ENCODE assay signal across 8 mouse cellular contexts in the genomic region with DNA sequence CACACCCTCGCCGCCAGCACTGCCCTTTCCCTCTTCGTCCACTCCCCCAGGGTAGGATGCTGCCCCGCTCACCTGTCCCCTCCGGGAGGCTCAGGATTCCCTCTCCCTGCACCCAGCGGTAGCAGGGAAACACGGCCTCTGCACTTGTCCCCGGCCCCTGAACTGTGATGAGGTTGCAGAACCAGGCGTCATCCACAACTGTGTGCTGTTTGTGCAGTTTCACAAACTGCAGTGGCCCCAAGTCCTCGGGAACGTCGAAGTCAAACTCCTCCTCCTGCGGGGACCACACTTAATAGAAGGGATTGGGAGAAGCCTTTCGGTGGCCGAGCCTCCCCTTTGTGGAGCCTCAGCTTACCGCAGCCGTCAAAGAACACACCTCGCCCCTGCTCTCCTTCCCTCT. TPM values are rescaled to one million over a fixed set of nuclear protein-coding genes. Genes with fewer than 3 reads are reported as not detected.
DNase-seq lines count a peak whose midpoint lies in the region; ATAC-seq and TF ChIP-seq lines count a peak whose summit lies in the region.

No protein-coding gene starts in this region.

- no peaks in the 10 kb centered on the region for H3K9me3 ChIP-seq in forebrain, embryonic 14.5 days (replicated peaks; ENCODE audit: control insufficient read depth, low read length)
- H3K9me3 ChIP-seq in limb, embryonic 14.5 days (ENCODE audit: control insufficient read depth, low read length): no peaks in the 10 kb centered on the region
- H3K9me3 ChIP-seq in neural tube, embryonic 15.5 days (replicated peaks): no peaks in the 10 kb centered on the region

- no peak for TF ChIP-seq POLR2A in liver, adult 2 months (IDR thresholded peaks at IDR 0.05; ENCODE audit: extremely low read depth, insufficient read depth, low read length)
- no peak for TF ChIP-seq POLR2A in limb, embryonic 14.5 days (IDR thresholded peaks at IDR 0.05; ENCODE audit: borderline replicate concordance, extremely low read depth, insufficient read depth, insufficient read length)
- no peak for TF ChIP-seq POLR2A in thymus, adult 2 months (IDR thresholded peaks at IDR 0.05; ENCODE audit: control insufficient read depth, extremely low read depth, insufficient read depth, low read length, poor library complexity)

- no peaks in the 10 kb centered on the region for H3K36me3 ChIP-seq in liver, adult 2 months (ENCODE audit: control insufficient read depth, insufficient read depth, low read length)
- H3K36me3 ChIP-seq in forebrain, embryonic 14.5 days (ENCODE audit: control insufficient read depth, insufficient read depth, low read length): no peaks in the 10 kb centered on the region
- no peaks in the 10 kb centered on the region for H3K36me3 ChIP-seq in limb, embryonic 14.5 days (ENCODE audit: control insufficient read depth, insufficient read depth, low read length)
- no peaks in the 10 kb centered on the region for H3K36me3 ChIP-seq in neural tube, embryonic 15.5 days
- H3K36me3 ChIP-seq in thymus, adult 2 months (ENCODE audit: control insufficient read depth, insufficient read depth, low read length): no peaks in the 10 kb centered on the region

- peak overlapping the region; percentile 21; the same call in 1 of the 2 replicates for H3K4me2 ChIP-seq in forebrain, embryonic 14.5 days (ENCODE audit: low read length)
- H3K4me2 ChIP-seq in limb, embryonic 14.5 days (replicated peaks; ENCODE audit: low read depth, low read length, severe bottlenecking): peak overlapping the region; percentile 53; the same call in 1 of the 2 replicates
- peak overlapping the region; percentile 47 for H3K4me2 ChIP-seq in neural tube, embryonic 15.5 days

- H3K27me3 ChIP-seq in liver, adult 2 months (ENCODE audit: control insufficient read depth, insufficient read depth, low read length): peaks cover 6% of the 10 kb centered on the region; the same call in 1 of the 2 replicates
- H3K27me3 ChIP-seq in forebrain, embryonic 14.5 days (replicated peaks; ENCODE audit: control insufficient read depth, insufficient read depth, low read length): peaks cover 32% of the 10 kb centered on the region
- H3K27me3 ChIP-seq in limb, embryonic 14.5 days (ENCODE audit: control insufficient read depth, insufficient read depth, low read length): peaks cover 36% of the 10 kb centered on the region
- H3K27me3 ChIP-seq in neural tube, embryonic 15.5 days (replicated peaks): peaks cover 55% of the 10 kb centered on the region
- H3K27me3 ChIP-seq in thymus, adult 2 months (ENCODE audit: control insufficient read depth, insufficient read depth, low read length): peaks cover 15% of the 10 kb centered on the region

- H3K4me3 ChIP-seq in liver, adult 2 months (ENCODE audit: insufficient read depth, low read depth, low read length): peak overlapping the region; percentile 0; the same call in 1 of the 2 replicates
- H3K4me3 ChIP-seq in forebrain, embryonic 14.5 days (ENCODE audit: low read depth, low read length): no peak overlapping the region
- H3K4me3 ChIP-seq in limb, embryonic 14.5 days (replicated peaks; ENCODE audit: low read length): peak overlapping the region; percentile 31
- peak overlapping the region; percentile 16; the same call in 1 of the 2 replicates for H3K4me3 ChIP-seq in neural tube, embryonic 15.5 days (replicated peaks)
- H3K4me3 ChIP-seq in thymus, adult 2 months (ENCODE audit: control insufficient read depth, insufficient read depth, low read length): no peak overlapping the region

- 10% methylated on average over 18 of the region's 18 CpGs for WGBS in liver, adult 2 months
- WGBS in forebrain, embryonic 14.5 days: 4% methylated on average over 18 of the region's 18 CpGs
- WGBS in limb, embryonic 14.5 days: 4% methylated on average over 18 of the region's 18 CpGs
- 5% methylated on average over 18 of the region's 18 CpGs for WGBS in neural tube, embryonic 15.5 days
- WGBS in thymus, adult 2 months: 7% methylated on average over 18 of the region's 18 CpGs

- intact Hi-C loops in left cerebral cortex, postnatal 10 days (cut with DNase I): loop anchor here (2.0 kb wide), 1 partner anchor 54 kb away; no protein-coding TSS in a partner anchor

- ATAC-seq in forebrain, embryonic 14.5 days: no peak
- no peak for ATAC-seq in limb, embryonic 14.5 days (ENCODE audit: low FRiP score, low read depth)
- ATAC-seq in neural tube, embryonic 15.5 days (ENCODE audit: low FRiP score): no peak

- no peaks in the 10 kb centered on the region for H3K4me1 ChIP-seq in liver, adult 2 months (ENCODE audit: control insufficient read depth, insufficient read depth, low read length)
- H3K4me1 ChIP-seq in forebrain, embryonic 14.5 days (ENCODE audit: control insufficient read depth, insufficient read depth, low read length): no peaks in the 10 kb centered on the region
- 0 out of 2 replicates have a peak, but pooled peaks cover 5% of the 10 kb centered on the region for H3K4me1 ChIP-seq in limb, embryonic 14.5 days (ENCODE audit: control insufficient read depth, insufficient read depth, low read length)
- H3K4me1 ChIP-seq in neural tube, embryonic 15.5 days: peaks cover 11% of the 10 kb centered on the region
- H3K4me1 ChIP-seq in thymus, adult 2 months (replicated peaks; ENCODE audit: control insufficient read depth, insufficient read depth, low read length): peaks cover 14% of the 10 kb centered on the region

- no peaks in the 10 kb centered on the region for H3K79me2 ChIP-seq in liver, adult 2 months (ENCODE audit: control insufficient read depth, insufficient read depth, low read length)

- no peak for TF ChIP-seq CTCF in liver, adult 2 months (IDR thresholded peaks at IDR 0.05; ENCODE audit: low read depth, low read length)
- TF ChIP-seq CTCF in thymus, adult 2 months (IDR thresholded peaks at IDR 0.05; ENCODE audit: borderline replicate concordance, control insufficient read depth, extremely low read depth, insufficient read depth, low read length, poor library complexity): no peak

- no peak overlapping the region for H3K27ac ChIP-seq in liver, adult 2 months (replicated peaks; ENCODE audit: insufficient read depth, low read depth, low read length)
- H3K27ac ChIP-seq in forebrain, embryonic 14.5 days (ENCODE audit: low read depth, low read length): no peak overlapping the region
- no peak overlapping the region for H3K27ac ChIP-seq in limb, embryonic 14.5 days (replicated peaks; ENCODE audit: low read depth, low read length)
- H3K27ac ChIP-seq in neural tube, embryonic 15.5 days (replicated peaks): no peak overlapping the region
- no peak overlapping the region for H3K27ac ChIP-seq in thymus, adult 2 months (ENCODE audit: control insufficient read depth, insufficient read depth, low read length)

- DNase-seq in liver, adult 2 months (ENCODE audit: extremely low read depth, low read depth, low spot score): no peak
- no peak for DNase-seq in liver
- no peak for DNase-seq in forebrain, embryonic 14.5 days (ENCODE audit: low spot score)
- DNase-seq in limb, embryonic 14.5 days (ENCODE audit: low spot score): no peak
- no peak for DNase-seq in left cerebral cortex, postnatal 10 days (ENCODE audit: extremely low spot score in 1 of 2, low spot score in 2 of 2)
- DNase-seq in thymus, adult 2 months: no peak
- no peak for DNase-seq in thymus, postnatal 14 days

- no peak overlapping the region for H3K9ac ChIP-seq in liver, adult 2 months (ENCODE audit: low read depth, low read length)
- H3K9ac ChIP-seq in forebrain, embryonic 14.5 days (ENCODE audit: low read length): no peak overlapping the region
- no peak overlapping the region for H3K9ac ChIP-seq in limb, embryonic 14.5 days (ENCODE audit: low read depth, low read length, severe bottlenecking)
- H3K9ac ChIP-seq in neural tube, embryonic 15.5 days (replicated peaks): no peak overlapping the region

RNA-seq across cellular contexts. Expression of a gene that starts 0.8 kb away (rescaled TPM):
- 0.09 and 0.20 TPM in 2 replicates for total RNA-seq in liver, adult 2 months (2014; rRNA removed)
- 0.28 and 0.46 TPM in 2 replicates for polyA plus RNA-seq in liver, adult 2 months (2012; rRNA removed)
- 0.36 and 1.1 TPM in 2 replicates for polyA plus RNA-seq in forebrain, embryonic 14.5 days (2014; fragmentation: Nextera tagmentation; extraction: Ambion mirVana)
- 7.4 and 7.8 TPM in 2 replicates for polyA plus RNA-seq in limb, embryonic 14.5 days (2012; rRNA removed)
- 8.0 and 11.1 TPM in 2 replicates for polyA plus RNA-seq in limb, embryonic 14.5 days (2014; fragmentation: Nextera tagmentation; extraction: Ambion mirVana)
- 2.1 and 2.7 TPM in 2 replicates for polyA plus RNA-seq in neural tube, embryonic 15.5 days (2015; fragmentation: Nextera tagmentation; extraction: Ambion mirVana)
- under 1 TPM; 0.32 to 0.41 TPM for total RNA-seq in left cerebral cortex, postnatal 10 days (2021)
- 0.68 and 1.2 TPM in 2 replicates for polyA plus RNA-seq in thymus, adult 2 months (2012; rRNA removed)

RNA-seq across cellular contexts. Expression of a gene that starts 14.7 kb away (rescaled TPM):
- 7.7 and 9.3 TPM in 2 replicates for total RNA-seq in liver, adult 2 months (2014; rRNA removed)
- polyA plus RNA-seq in liver, adult 2 months (2012; rRNA removed): 158 and 176 TPM in 2 replicates
- 235 and 238 TPM in 2 replicates for polyA plus RNA-seq in forebrain, embryonic 14.5 days (2014; fragmentation: Nextera tagmentation; extraction: Ambion mirVana)
- polyA plus RNA-seq in limb, embryonic 14.5 days (2012; rRNA removed): 54.0 and 63.2 TPM in 2 replicates
- 171 and 176 TPM in 2 replicates for polyA plus RNA-seq in limb, embryonic 14.5 days (2014; fragmentation: Nextera tagmentation; extraction: Ambion mirVana)
- polyA plus RNA-seq in neural tube, embryonic 15.5 days (2015; fragmentation: Nextera tagmentation; extraction: Ambion mirVana): 384 and 458 TPM in 2 replicates
- 100 to 1,000 TPM; 279 to 285 TPM for total RNA-seq in left cerebral cortex, postnatal 10 days (2021)
- 173 and 186 TPM in 2 replicates for polyA plus RNA-seq in thymus, adult 2 months (2012; rRNA removed)

RNA-seq across cellular contexts. Expression of a gene that starts 14.7 kb away (rescaled TPM):
- total RNA-seq in liver, adult 2 months (2014; rRNA removed): 0.28 and 1.5 TPM in 2 replicates
- 5.8 and 6.8 TPM in 2 replicates for polyA plus RNA-seq in liver, adult 2 months (2012; rRNA removed)
- polyA plus RNA-seq in forebrain, embryonic 14.5 days (2014; fragmentation: Nextera tagmentation; extraction: Ambion mirVana): 11.1 and 11.9 TPM in 2 replicates
- 15.1 and 15.7 TPM in 2 replicates for polyA plus RNA-seq in limb, embryonic 14.5 days (2012; rRNA removed)
- polyA plus RNA-seq in limb, embryonic 14.5 days (2014; fragmentation: Nextera tagmentation; extraction: Ambion mirVana): 12.9 and 13.1 TPM in 2 replicates
- 13.1 and 16.0 TPM in 2 replicates for polyA plus RNA-seq in neural tube, embryonic 15.5 days (2015; fragmentation: Nextera tagmentation; extraction: Ambion mirVana)
- 1 to 10 TPM; 6.0 to 8.7 TPM for total RNA-seq in left cerebral cortex, postnatal 10 days (2021)
- 11.1 and 11.6 TPM in 2 replicates for polyA plus RNA-seq in thymus, adult 2 months (2012; rRNA removed)

RNA-seq across cellular contexts. Expression of a gene that starts 16.6 kb away (rescaled TPM):
- total RNA-seq in liver, adult 2 months (2014; rRNA removed): 6.5 and 9.9 TPM in 2 replicates
- polyA plus RNA-seq in liver, adult 2 months (2012; rRNA removed): 30.6 and 34.0 TPM in 2 replicates
- polyA plus RNA-seq in forebrain, embryonic 14.5 days (2014; fragmentation: Nextera tagmentation; extraction: Ambion mirVana): 202 and 245 TPM in 2 replicates
- polyA plus RNA-seq in limb, embryonic 14.5 days (2012; rRNA removed): 167 and 171 TPM in 2 replicates
- 178 and 193 TPM in 2 replicates for polyA plus RNA-seq in limb, embryonic 14.5 days (2014; fragmentation: Nextera tagmentation; extraction: Ambion mirVana)
- polyA plus RNA-seq in neural tube, embryonic 15.5 days (2015; fragmentation: Nextera tagmentation; extraction: Ambion mirVana): 153 and 167 TPM in 2 replicates
- total RNA-seq in left cerebral cortex, postnatal 10 days (2021): 10 to 100 TPM; 53.7 to 54.1 TPM
- polyA plus RNA-seq in thymus, adult 2 months (2012; rRNA removed): 150 and 153 TPM in 2 replicates

RNA-seq across cellular contexts. Expression of a gene that starts 24.7 kb away (rescaled TPM):
- 0.74 and 0.81 TPM in 2 replicates for total RNA-seq in liver, adult 2 months (2014; rRNA removed)
- polyA plus RNA-seq in liver, adult 2 months (2012; rRNA removed): 0.56 and 1.3 TPM in 2 replicates
- 4.5 and 6.3 TPM in 2 replicates for polyA plus RNA-seq in forebrain, embryonic 14.5 days (2014; fragmentation: Nextera tagmentation; extraction: Ambion mirVana)
- 11.2 and 12.2 TPM in 2 replicates for polyA plus RNA-seq in limb, embryonic 14.5 days (2012; rRNA removed)
- polyA plus RNA-seq in limb, embryonic 14.5 days (2014; fragmentation: Nextera tagmentation; extraction: Ambion mirVana): 11.7 and 12.2 TPM in 2 replicates
- 5.2 and 6.6 TPM in 2 replicates for polyA plus RNA-seq in neural tube, embryonic 15.5 days (2015; fragmentation: Nextera tagmentation; extraction: Ambion mirVana)
- 1 to 10 TPM; 7.1 to 8.6 TPM for total RNA-seq in left cerebral cortex, postnatal 10 days (2021)
- 0.97 and 1.6 TPM in 2 replicates for polyA plus RNA-seq in thymus, adult 2 months (2012; rRNA removed)

Comparison
In these comparisons a context has a peak if more than half of its experiments do, and no peak if none do; other contexts are left out.
1. H3K4me3 ChIP-seq: peak in liver, adult 2 months (single experiment), limb, embryonic 14.5 days (single experiment) and neural tube, embryonic 15.5 days (single experiment); none in forebrain, embryonic 14.5 days (single experiment) and thymus, adult 2 months (single experiment).
2. Peak in every context shown above with its lines, with median percentiles within 50 percentile points of each other: H3K4me2 ChIP-seq.